Mouse (Mus musculus) mammary gland, adult 2 months (tissue): ENCODE measurements around the gene Tmbim7. TPM values are rescaled to one million over a fixed set of nuclear protein-coding genes. Genes with fewer than 3 reads are reported as not detected.

ENCODE experiments used
- polyA plus RNA-seq: library from polyadenylated mRNA; depleted of rRNA; stranded (reverse); fragments of >200 nt; gene quantifications from 2 replicates; pipeline ENCODE4 v1.2.3, GENCODE M21; 2012; ENCODE audit warnings: low replicate concordance; rRNA removed

Tmbim7 gene
- polyA plus RNA-seq = not detected in 2 replicates

GRCm38 (mm10) chr5:3650881-3651280, at the start of gene Tmbim7:
TSS of gene Tmbim7 (plus strand) at chr5:3651181.

GRCm38 (mm10) chr5:3657085-3657484, 6.1 kb downstream of the Tmbim7 start, which contains the start of gene Gatad1:
TSS of gene Gatad1 (minus strand) at chr5:3657185.

Other genes starting within 250 kb of the Tmbim7 start
- gene Fam133b, start 107.3 kb upstream of the Tmbim7 start, polyA plus RNA-seq = 3.4 and 6.7 TPM in 2 replicates
- gene 1700109H08Rik, start 79.6 kb upstream of the Tmbim7 start, polyA plus RNA-seq = 1.6 and 2.6 TPM in 2 replicates
- gene Pex1, start 55.1 kb upstream of the Tmbim7 start, polyA plus RNA-seq = 5.7 and 9.8 TPM in 2 replicates
- gene Rbm48, start 54.6 kb upstream of the Tmbim7 start, polyA plus RNA-seq = 3.0 and 6.7 TPM in 2 replicates
- 53.2 and 62.1 TPM in 2 replicates for gene Gatad1, start 6.0 kb downstream of the Tmbim7 start, polyA plus RNA-seq
- gene Ankib1, start 151.7 kb downstream of the Tmbim7 start, polyA plus RNA-seq = 5.9 and 9.3 TPM in 2 replicates
- gene Krit1, start 152.0 kb downstream of the Tmbim7 start, polyA plus RNA-seq = 4.6 and 12.5 TPM in 2 replicates
- 0.05 and 0.06 TPM in 2 replicates for gene Lrrd1, start 194.0 kb downstream of the Tmbim7 start, polyA plus RNA-seq
- gene Mterf1a, start 242.8 kb downstream of the Tmbim7 start, polyA plus RNA-seq = 1.0 and 1.4 TPM in 2 replicates